Mouse (Mus musculus) heart, postnatal 0 days (tissue): Measurements from ENCODE around the gene Olfr297. TPM values are rescaled to one million over a fixed set of nuclear protein-coding genes. Genes with fewer than 3 reads are reported as not detected.

Experiments
- ATAC-seq: fragments of 200-750 bp; cut with Nextera tagmentation; 2 replicates; pipeline ENCODE4 v1.8.0; 2017; ENCODE audit warnings: low read depth, moderate number of reproducible peaks, moderate library complexity; ENCODE audit not compliant: insufficient read depth
- DNase-seq: peaks from one replicate; pipeline ENCODE4 v3.0.0-alpha.2; 2016; ENCODE audit warnings: low spot score
- H3K27ac ChIP-seq: fragments of 300-500 bp; sonication (generic); 2 replicates; pipeline ENCODE4 v1.5.1; 2014; ENCODE audit warnings: low read depth, mild to moderate bottlenecking
- H3K27me3 ChIP-seq: fragments of 300-500 bp; sonication (generic); 2 replicates; pipeline ENCODE4 v1.6.1; 2014; ENCODE audit warnings: low read length, mixed read lengths; ENCODE audit not compliant: control insufficient read depth, insufficient read depth
- H3K36me3 ChIP-seq: fragments of 300-500 bp; sonication (generic); replicated peaks from 2 replicates; pipeline ENCODE4 v1.6.1; 2014; ENCODE audit warnings: low read length, mixed read lengths; ENCODE audit not compliant: control insufficient read depth, insufficient read depth
- H3K4me1 ChIP-seq: fragments of 300-500 bp; sonication (generic); 2 replicates; pipeline ENCODE4 v1.6.1; 2014; ENCODE audit warnings: antibody characterized with exemption; ENCODE audit not compliant: control insufficient read depth, insufficient read depth
- H3K4me2 ChIP-seq: fragments of 300-500 bp; sonication (generic); 2 replicates; pipeline ENCODE4 v1.6.1; 2014; ENCODE audit warnings: low read depth, mild to moderate bottlenecking, low read length, moderate library complexity
- H3K4me3 ChIP-seq: fragments of 300-500 bp; sonication (generic); 2 replicates; pipeline ENCODE4 v1.5.1; 2014; ENCODE audit warnings: low read depth, low read length
- H3K9ac ChIP-seq: fragments of 300-500 bp; sonication (generic); replicated peaks from 2 replicates; pipeline ENCODE4 v1.6.1; 2014; ENCODE audit warnings: low read depth, low read length, mixed read lengths
- H3K9me3 ChIP-seq: fragments of 300-500 bp; sonication (generic); replicated peaks from 2 replicates; pipeline ENCODE4 v1.6.1; 2016; ENCODE audit warnings: low read length; ENCODE audit not compliant: control insufficient read depth
- CTCF ChIP-seq: IDR thresholded peaks from 2 replicates; pipeline ENCODE4 v1.5.1; 2016; ENCODE audit warnings: antibody characterized with exemption, control low read depth, low read depth
- EP300 ChIP-seq: IDR thresholded peaks from 2 replicates; pipeline ENCODE4 v1.6.1; 2016; ENCODE audit warnings: antibody characterized with exemption, low read depth
- WGBS: fragments of 180-500 bp; shearing (Covaris S2); extraction: QIAGEN DNeasy Blood & Tissue Kit; methylation state at CpG from one replicate; pipeline ENCODE4 v1.1.7; 2014; 5-methylcytosine and 5-hydroxymethylcytosine counted together
- polyA plus RNA-seq: library from polyadenylated mRNA; unstranded; fragments of >200 nt; fragmentation: Nextera tagmentation; extraction: Ambion mirVana; gene quantifications from 2 replicates; pipeline ENCODE4 v1.2.1, GENCODE M21; 2015
- total RNA-seq: library from RNA; depleted of rRNA; stranded (reverse); fragments of >200 nt; gene quantifications from 2 replicates; pipeline ENCODE4 v1.2.3, GENCODE M21; 2014; ENCODE audit warnings: low replicate concordance; rRNA removed

The Olfr297 gene
- total RNA-seq (not detected in 2 replicates), polyA plus RNA-seq (not detected in 2 replicates)

DNA sequence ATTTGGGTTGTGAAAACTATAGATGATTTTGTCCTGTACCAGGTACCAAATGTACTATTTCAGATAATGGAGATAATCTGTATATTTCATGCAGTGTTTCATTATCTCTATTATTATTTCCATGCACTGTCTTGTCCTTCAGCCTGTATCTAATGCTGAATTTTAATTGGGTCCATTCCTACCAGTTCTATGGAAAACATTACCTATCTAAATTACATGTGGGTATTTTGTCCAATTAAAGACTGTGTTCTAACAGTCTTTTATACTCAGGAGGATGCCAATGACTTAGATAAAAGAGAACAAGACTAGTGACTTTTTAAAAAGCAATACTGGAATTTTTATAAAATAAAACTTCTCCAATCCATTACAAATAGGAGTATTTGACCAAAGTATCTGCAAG, at the start of gene Olfr297:
Gene Olfr297 (plus strand): TSS at position 301 of the 400 bp plus-strand sequence.
- Histone ChIP-seq H3K27ac (no peak within 1 kb of the TSS), H3K4me3 (no peak within 1 kb of the TSS), H3K36me3 (no peaks in the 10 kb centered on the region), H3K9ac (no peak within 1 kb of the TSS), H3K4me1 (no peaks in the 10 kb centered on the region), H3K4me2 (no peak within 1 kb of the TSS), H3K9me3 (no peaks in the 10 kb centered on the region), H3K27me3 (no peaks in the 10 kb centered on the region)
- DNase-seq (no peak), ATAC-seq (no peak)
- TF ChIP-seq EP300 (no peak), CTCF (no peak)

DNA sequence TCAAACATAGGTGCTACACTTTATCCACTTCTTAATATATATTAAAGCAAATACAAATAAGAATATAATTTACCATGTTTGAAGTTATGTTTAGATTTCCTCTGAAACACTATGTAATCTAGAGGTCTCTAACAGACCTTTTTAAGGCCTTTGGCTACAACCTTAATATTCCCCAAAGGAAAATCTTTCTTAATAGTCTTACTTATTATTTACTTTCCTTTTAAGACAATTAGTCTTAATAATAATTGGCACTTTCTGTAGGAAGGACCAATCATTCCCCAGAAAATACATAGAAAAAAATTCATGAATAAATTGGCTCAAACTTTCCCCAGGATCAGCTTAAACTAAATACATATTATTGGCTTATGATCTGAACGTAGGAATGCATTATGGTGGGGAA, 27.4 kb upstream of the Olfr297 start, which contains the start of gene Olfr298:
Gene Olfr298 (minus strand): TSS at position 101 of the 400 bp plus-strand sequence.
- Histone ChIP-seq H3K9ac (no peak within 1 kb of the TSS), H3K4me3 (no peak within 1 kb of the TSS), H3K27ac (no peak within 1 kb of the TSS), H3K36me3 (no peaks in the 10 kb centered on the region), H3K27me3 (no peaks in the 10 kb centered on the region), H3K4me1 (no peaks in the 10 kb centered on the region), H3K9me3 (no peaks in the 10 kb centered on the region; the same call in 1 of the 2 replicates), H3K4me2 (no peak within 1 kb of the TSS)
- DNase-seq = no peak
- ATAC-seq = no peak
- WGBS = 65% methylated on average over 1 of the region's 1 CpGs
- TF ChIP-seq CTCF (no peak), EP300 (no peak)

Other genes starting within 250 kb of the Olfr297 start
- gene Olfr310, start 242.8 kb upstream of the Olfr297 start, total RNA-seq = not detected in 2 replicates
- not detected in 2 replicates for gene Olfr310, start 242.8 kb upstream of the Olfr297 start, polyA plus RNA-seq
- gene Olfr309, start 206.3 kb upstream of the Olfr297 start, total RNA-seq = not detected in 2 replicates
- gene Olfr309, start 206.3 kb upstream of the Olfr297 start, polyA plus RNA-seq = not detected in 2 replicates
- not detected in 2 replicates for gene Olfr308, start 194.3 kb upstream of the Olfr297 start, total RNA-seq
- not detected in 2 replicates for gene Olfr308, start 194.3 kb upstream of the Olfr297 start, polyA plus RNA-seq
- not detected in 2 replicates for gene Olfr307, start 182.4 kb upstream of the Olfr297 start, total RNA-seq
- not detected in 2 replicates for gene Olfr307, start 182.4 kb upstream of the Olfr297 start, polyA plus RNA-seq
- gene Olfr305, start 153.0 kb upstream of the Olfr297 start, total RNA-seq = not detected in 2 replicates
- not detected in 2 replicates for gene Olfr305, start 153.0 kb upstream of the Olfr297 start, polyA plus RNA-seq
- gene Olfr304, start 133.3 kb upstream of the Olfr297 start, total RNA-seq = not detected in 2 replicates
- gene Olfr304, start 133.3 kb upstream of the Olfr297 start, polyA plus RNA-seq = not detected in 2 replicates
- gene Olfr303, start 122.2 kb upstream of the Olfr297 start, total RNA-seq = not detected in 2 replicates
- not detected in 2 replicates for gene Olfr303, start 122.2 kb upstream of the Olfr297 start, polyA plus RNA-seq
- gene Olfr301, start 116.1 kb upstream of the Olfr297 start, total RNA-seq = not detected in 2 replicates
- not detected in 2 replicates for gene Olfr301, start 116.1 kb upstream of the Olfr297 start, polyA plus RNA-seq
- not detected in 2 replicates for gene Olfr299, start 60.0 kb upstream of the Olfr297 start, total RNA-seq
- not detected in 2 replicates for gene Olfr299, start 60.0 kb upstream of the Olfr297 start, polyA plus RNA-seq
- not detected in 2 replicates for gene Olfr298, start 27.5 kb upstream of the Olfr297 start, total RNA-seq
- not detected in 2 replicates for gene Olfr298, start 27.5 kb upstream of the Olfr297 start, polyA plus RNA-seq
- gene Olfr295, start 63.9 kb downstream of the Olfr297 start, total RNA-seq = not detected in 2 replicates
- not detected in 2 replicates for gene Olfr295, start 63.9 kb downstream of the Olfr297 start, polyA plus RNA-seq
- not detected in 2 replicates for gene Olfr294, start 96.7 kb downstream of the Olfr297 start, total RNA-seq
- gene Olfr294, start 96.7 kb downstream of the Olfr297 start, polyA plus RNA-seq = not detected in 2 replicates
- not detected in 2 replicates for gene Olfr293, start 129.1 kb downstream of the Olfr297 start, total RNA-seq
- not detected in 2 replicates for gene Olfr293, start 129.1 kb downstream of the Olfr297 start, polyA plus RNA-seq
- gene Olfr292, start 168.4 kb downstream of the Olfr297 start, total RNA-seq = not detected in 2 replicates
- not detected in 2 replicates for gene Olfr292, start 168.4 kb downstream of the Olfr297 start, polyA plus RNA-seq